Mouse (Mus musculus) megakaryocyte, embryonic 14.5 days (primary cell): Measurements from ENCODE around the gene Ccdc85b.

Experiments
- FLI1 ChIP-seq: IDR thresholded peaks from 2 replicates; pipeline ENCODE4 v1.6.1; 2012; ENCODE audit warnings: low read length, inconsistent platforms, mixed read lengths
- GATA1 ChIP-seq: IDR thresholded peaks from 3 replicates; pipeline ENCODE4 v1.6.1; 2012; ENCODE audit warnings: mixed read lengths, low read length, inconsistent platforms, borderline replicate concordance

DNA sequence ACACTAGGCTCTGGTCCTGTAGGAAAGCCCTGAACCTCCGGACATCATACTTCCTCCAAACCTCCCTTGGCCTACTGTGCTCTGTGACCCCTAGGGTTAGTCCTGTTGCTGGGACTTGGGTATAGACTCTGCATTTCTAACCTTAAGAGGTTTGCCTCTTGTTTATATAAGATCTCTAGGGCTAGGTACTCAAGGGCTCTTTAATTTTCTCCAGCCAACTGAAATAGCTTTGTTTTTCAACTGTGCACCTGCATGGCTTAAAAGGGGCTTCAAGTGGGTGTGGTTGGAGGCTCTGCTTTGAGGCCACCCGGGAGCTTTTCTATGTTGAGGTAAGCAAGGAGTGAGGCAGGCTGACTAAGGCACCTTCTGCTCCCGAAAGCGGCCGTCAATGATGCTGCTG is 26.8 kb upstream of the Ccdc85b start:
- no peak for TF ChIP-seq GATA1
- TF ChIP-seq FLI1: no peak
